Mouse (Mus musculus) limb, embryonic 11.5 days (tissue): ENCODE measurements around the gene Tet2. TPM values are rescaled to one million over a fixed set of nuclear protein-coding genes. Genes with fewer than 3 reads are reported as not detected.

ENCODE experiments used
- ATAC-seq: fragments of 200-750 bp; cut with Nextera tagmentation; 2 replicates; pipeline ENCODE4 v1.8.0; 2017; ENCODE audit warnings: low read depth; ENCODE audit not compliant: insufficient number of reproducible peaks, low FRiP score, low TSS enrichment
- DNase-seq: peaks from one replicate; pipeline ENCODE4 v3.0.0-alpha.2; 2015; ENCODE audit warnings: low spot score
- H3K27ac ChIP-seq: fragments of 300-500 bp; sonication (generic); replicated peaks from 2 replicates; pipeline ENCODE4 v1.5.1; 2014; ENCODE audit warnings: low read depth, mild to moderate bottlenecking, low read length
- H3K27me3 ChIP-seq: fragments of 300-500 bp; sonication (generic); 2 replicates; pipeline ENCODE4 v1.6.1; 2014; ENCODE audit warnings: mild to moderate bottlenecking, low read length, mixed read lengths; ENCODE audit not compliant: control insufficient read depth, insufficient read depth
- H3K36me3 ChIP-seq: fragments of 300-500 bp; sonication (generic); 2 replicates; pipeline ENCODE4 v1.6.1; 2014; ENCODE audit warnings: mild to moderate bottlenecking, low read length, moderate library complexity, mixed read lengths; ENCODE audit not compliant: control insufficient read depth, insufficient read depth
- H3K4me1 ChIP-seq: fragments of 300-500 bp; sonication (generic); 2 replicates; pipeline ENCODE4 v1.6.1; 2014; ENCODE audit warnings: low read length, mixed read lengths; ENCODE audit not compliant: control insufficient read depth, insufficient read depth
- H3K4me2 ChIP-seq: fragments of 300-500 bp; sonication (generic); 2 replicates; pipeline ENCODE4 v1.6.1; 2014; ENCODE audit warnings: low read depth, mild to moderate bottlenecking, moderate library complexity; ENCODE audit not compliant: severe bottlenecking
- H3K4me3 ChIP-seq: fragments of 300-500 bp; sonication (generic); 2 replicates; pipeline ENCODE4 v1.5.1; 2014; ENCODE audit warnings: low read depth, low read length
- H3K9ac ChIP-seq: fragments of 300-500 bp; sonication (generic); 2 replicates; pipeline ENCODE4 v1.6.1; 2014; ENCODE audit warnings: mild to moderate bottlenecking, low read length
- H3K9me3 ChIP-seq: fragments of 300-500 bp; sonication (generic); 2 replicates; pipeline ENCODE4 v1.6.1; 2016; ENCODE audit warnings: low read length; ENCODE audit not compliant: control insufficient read depth
- WGBS: fragments of 180-500 bp; shearing (Covaris S2); extraction: QIAGEN DNeasy Blood & Tissue Kit; methylation state at CpG from one replicate; pipeline ENCODE4 v1.1.7; 2014; 5-methylcytosine and 5-hydroxymethylcytosine counted together
- polyA plus RNA-seq: library from polyadenylated mRNA; unstranded; fragments of >200 nt; fragmentation: Nextera tagmentation; extraction: Ambion mirVana; gene quantifications from 2 replicates; pipeline ENCODE4 v1.2.1, GENCODE M21; 2014

The Tet2 gene
- polyA plus RNA-seq, 1 experiment from 2014 or later = 12.7 TPM

DNA sequence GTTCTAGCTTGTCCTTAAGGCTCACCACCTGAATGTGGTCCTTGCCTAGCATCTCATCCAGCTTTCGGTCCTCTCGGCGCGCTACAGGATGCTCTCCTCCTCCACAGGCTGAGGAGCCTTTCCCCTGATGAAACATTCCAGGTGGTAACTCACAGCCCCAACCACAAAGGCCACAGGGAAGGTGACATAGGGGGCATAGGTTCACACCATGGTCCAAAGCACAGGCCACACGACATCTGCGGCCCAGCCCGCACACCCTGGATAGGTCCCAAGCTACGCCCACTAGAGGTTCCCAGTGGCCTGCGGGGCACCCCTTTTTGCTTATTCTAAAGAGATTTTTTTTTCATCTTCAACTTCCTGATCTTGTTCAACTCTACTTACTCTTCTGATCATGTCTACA is 34.7 kb upstream of the Tet2 start:
- H3K4me2 ChIP-seq = no peak overlapping the region
- no peak overlapping the region for H3K27ac ChIP-seq
- no peak overlapping the region for H3K4me3 ChIP-seq
- WGBS = 90% methylated on average over 9 of the region's 9 CpGs
- no peaks in the 10 kb centered on the region for H3K9me3 ChIP-seq
- no peaks in the 10 kb centered on the region for H3K36me3 ChIP-seq
- DNase-seq = no peak
- no peak overlapping the region for H3K9ac ChIP-seq
- no peaks in the 10 kb centered on the region for H3K27me3 ChIP-seq
- H3K4me1 ChIP-seq = no peaks in the 10 kb centered on the region
- no peak for ATAC-seq

DNA sequence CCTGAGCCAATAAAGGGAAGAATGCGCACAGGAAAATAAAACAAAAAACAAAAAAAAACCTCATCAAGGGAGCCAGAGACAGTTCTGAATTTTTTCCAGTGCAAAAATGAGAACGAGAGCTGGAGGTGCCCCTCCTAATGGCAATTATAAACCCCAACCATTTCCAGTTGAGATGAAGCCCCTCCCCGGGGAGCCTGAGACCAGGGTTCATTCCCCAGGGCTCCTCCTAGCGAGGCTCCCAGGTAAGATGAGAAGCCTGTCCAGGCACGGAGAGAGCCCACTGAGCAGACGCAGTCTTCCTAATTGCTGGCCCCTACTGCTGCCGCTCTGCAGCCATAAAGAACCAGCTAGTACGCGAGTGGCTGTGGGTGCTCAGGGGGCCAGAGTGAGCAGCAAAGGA is 34.2 kb upstream of the Tet2 start:
- Histone ChIP-seq H3K9ac (no peak overlapping the region), H3K4me3 (no peak overlapping the region), H3K9me3 (no peaks in the 10 kb centered on the region), H3K27ac (no peak overlapping the region), H3K4me2 (no peak overlapping the region), H3K36me3 (no peaks in the 10 kb centered on the region), H3K27me3 (no peaks in the 10 kb centered on the region), H3K4me1 (no peaks in the 10 kb centered on the region)
- ATAC-seq = no peak
- DNase-seq = peak; percentile 32
- 21% methylated on average over 9 of the region's 9 CpGs for WGBS

DNA sequence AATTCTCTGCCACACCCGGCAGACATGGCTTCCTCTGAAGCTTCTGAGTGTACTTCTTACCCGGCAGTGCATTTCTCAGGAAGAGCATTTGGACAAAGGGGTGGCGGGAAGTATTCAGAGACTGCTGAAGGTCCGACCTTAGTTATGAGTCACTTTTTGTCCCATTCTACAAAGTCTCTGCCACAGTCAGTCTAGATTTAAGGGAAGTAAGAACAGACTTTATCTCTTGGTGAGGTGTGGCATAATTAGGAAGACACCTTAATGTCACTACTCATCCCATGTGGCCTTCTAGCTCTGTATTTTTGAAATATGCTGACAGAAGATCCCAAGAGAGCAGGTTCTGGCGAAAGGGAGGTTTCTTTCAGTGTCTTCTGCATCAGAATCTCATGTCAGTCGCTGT is 30.0 kb upstream of the Tet2 start:
- Histone ChIP-seq H3K4me1 (no peaks in the 10 kb centered on the region), H3K9ac (no peak overlapping the region), H3K27me3 (no peaks in the 10 kb centered on the region), H3K36me3 (no peaks in the 10 kb centered on the region), H3K27ac (no peak overlapping the region), H3K9me3 (no peaks in the 10 kb centered on the region), H3K4me3 (no peak overlapping the region), H3K4me2 (no peak overlapping the region)
- ATAC-seq (no peak), DNase-seq (no peak)
- WGBS = 83% methylated on average over 6 of the region's 6 CpGs

DNA sequence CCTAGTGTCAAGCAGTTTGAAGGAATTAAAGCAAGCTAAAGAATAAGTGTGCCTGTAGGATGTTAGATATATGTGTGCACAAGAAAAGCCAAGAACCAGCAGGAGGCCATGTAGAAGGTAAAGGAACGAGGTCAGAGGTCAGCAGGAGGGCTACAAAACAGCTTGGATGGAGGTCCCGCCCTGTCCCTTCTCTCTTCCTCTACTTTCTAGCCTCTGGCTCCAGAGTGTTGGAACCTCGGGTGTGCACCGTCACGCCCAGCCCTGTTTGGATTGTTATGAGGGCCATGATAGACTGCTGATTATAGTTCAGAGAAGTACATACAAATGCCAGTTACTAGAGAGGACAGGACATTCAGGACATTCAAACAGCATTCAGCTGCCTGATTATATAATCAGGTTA is 27.0 kb upstream of the Tet2 start:
- H3K4me2 ChIP-seq = no peak overlapping the region
- no peak for DNase-seq
- 74% methylated on average over 5 of the region's 5 CpGs for WGBS
- H3K9me3 ChIP-seq = no peaks in the 10 kb centered on the region
- H3K27me3 ChIP-seq = no peaks in the 10 kb centered on the region
- ATAC-seq = no peak
- no peak overlapping the region for H3K9ac ChIP-seq
- no peaks in the 10 kb centered on the region for H3K4me1 ChIP-seq
- no peak overlapping the region for H3K27ac ChIP-seq
- no peak overlapping the region for H3K4me3 ChIP-seq
- H3K36me3 ChIP-seq = no peaks in the 10 kb centered on the region

GRCm38 (mm10) chr3:133563503-133564205 is 18.7 kb upstream of the Tet2 start:
- no peak for DNase-seq
- Histone ChIP-seq H3K9me3 (no peaks in the 10 kb centered on the region; the same call in 1 of the 2 replicates), H3K36me3 (no peaks in the 10 kb centered on the region), H3K27ac (no peak overlapping the region), H3K9ac (no peak overlapping the region), H3K4me2 (no peak overlapping the region), H3K27me3 (no peaks in the 10 kb centered on the region), H3K4me1 (no peaks in the 10 kb centered on the region), H3K4me3 (no peak overlapping the region)
- ATAC-seq = no peak
- WGBS = 76% methylated on average over 2 of the region's 2 CpGs

- no peaks in the 10 kb centered on the region; the same call in 1 of the 2 replicates for H3K9me3 ChIP-seq
- 0 out of 2 replicates have a peak, but pooled peaks have one; percentile 56 for ATAC-seq
- no peak for DNase-seq
Measured at GRCm38 (mm10) chr3:133559413-133560114, 14.6 kb upstream of the Tet2 start.

GRCm38 (mm10) chr3:133557602-133558001 is 12.7 kb upstream of the Tet2 start:
- Histone ChIP-seq H3K4me1 (no peaks in the 10 kb centered on the region), H3K9ac (no peak overlapping the region), H3K4me2 (no peak overlapping the region), H3K4me3 (no peak overlapping the region), H3K9me3 (no peaks in the 10 kb centered on the region), H3K27ac (no peak overlapping the region), H3K36me3 (no peaks in the 10 kb centered on the region), H3K27me3 (no peaks in the 10 kb centered on the region)
- no peak for DNase-seq
- WGBS = 78% methylated on average over 6 of the region's 6 CpGs
- no peak for ATAC-seq

More at GRCm38 (mm10) chr3:133559413-133560114, 14.6 kb upstream of the Tet2 start:
- WGBS = 86% methylated on average over 6 of the region's 6 CpGs
- H3K36me3 ChIP-seq = no peaks in the 10 kb centered on the region
- H3K27ac ChIP-seq = no peak overlapping the region
- H3K4me1 ChIP-seq = no peaks in the 10 kb centered on the region
- no peak overlapping the region for H3K4me3 ChIP-seq
- H3K9ac ChIP-seq = no peak overlapping the region
- no peak overlapping the region for H3K4me2 ChIP-seq
- no peaks in the 10 kb centered on the region for H3K27me3 ChIP-seq

DNA sequence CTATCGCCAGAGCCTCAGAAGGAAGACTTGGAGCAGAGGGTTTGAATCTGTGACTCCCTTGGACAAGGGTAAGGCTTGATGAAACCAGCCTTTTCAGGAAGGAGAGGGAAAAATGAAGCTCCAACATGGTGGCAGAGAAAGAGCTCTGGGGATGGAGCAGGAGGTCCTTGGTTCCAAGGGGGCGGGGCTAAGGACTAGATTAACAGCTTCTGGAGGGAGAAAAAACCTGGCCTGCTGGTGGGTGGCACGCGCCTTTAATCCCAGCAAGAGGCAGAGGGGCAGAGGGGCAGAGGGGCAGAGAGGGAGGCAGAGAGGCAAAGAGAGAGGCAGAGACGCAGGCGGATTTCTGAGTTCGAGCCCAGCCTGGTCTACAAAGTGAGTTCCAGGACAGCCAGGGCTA is 12.2 kb upstream of the Tet2 start:
- Histone ChIP-seq H3K27me3 (no peaks in the 10 kb centered on the region), H3K9me3 (no peaks in the 10 kb centered on the region), H3K36me3 (no peaks in the 10 kb centered on the region), H3K9ac (no peak overlapping the region), H3K4me2 (no peak overlapping the region), H3K27ac (no peak overlapping the region), H3K4me1 (no peaks in the 10 kb centered on the region), H3K4me3 (no peak overlapping the region)
- DNase-seq = no peak
- ATAC-seq = no peak
- WGBS = 67% methylated on average over 7 of the region's 7 CpGs
